Mouse (Mus musculus): ENCODE data around the gene Kirrel2.

- no peak for TF ChIP-seq POLR2A (IDR thresholded peaks at IDR 0.05; ENCODE audit: insufficient read length, low read depth)
- no peak for TF ChIP-seq POLR2AphosphoS2 (IDR thresholded peaks at IDR 0.05; ENCODE audit: insufficient read length, low read depth)
- no peak for TF ChIP-seq MYOG (IDR thresholded peaks at IDR 0.05; ENCODE audit: control insufficient read depth in 1 of 3, insufficient read depth in 1 of 3, insufficient read length in 2 of 3, low read depth in 2 of 3)
- TF ChIP-seq MAX (IDR thresholded peaks at IDR 0.05; ENCODE audit: low read depth): no peak
- TF ChIP-seq TCF12 (IDR thresholded peaks at IDR 0.05; ENCODE audit: insufficient read depth, poor library complexity, severe bottlenecking): no peak
- no peak for TF ChIP-seq CEBPB (IDR thresholded peaks at IDR 0.05; ENCODE audit: insufficient read depth, poor library complexity, severe bottlenecking)
- no peak for TF ChIP-seq SRF (IDR thresholded peaks at IDR 0.05; ENCODE audit: control insufficient read depth, insufficient read length, low read depth)
- no peak for TF ChIP-seq USF1 (IDR thresholded peaks at IDR 0.05; ENCODE audit: low read depth)
- no peak for TF ChIP-seq MYOD1 (IDR thresholded peaks at IDR 0.05; ENCODE audit: control insufficient read depth in 1 of 3, insufficient read length in 2 of 3, low read depth in 2 of 3)
Measured at GRCm38 (mm10) chr7:30409789-30410188, 47.7 kb downstream of the Kirrel2 start.

Data from myocyte (in vitro differentiated cells).